Mouse (Mus musculus) spleen, postnatal 0 days (tissue): Measurements from ENCODE around the gene Chil1. TPM values are rescaled to one million over a fixed set of nuclear protein-coding genes. Genes with fewer than 3 reads are reported as not detected.

ENCODE experiments used
- polyA plus RNA-seq: library from polyadenylated mRNA; unstranded; fragments of >200 nt; fragmentation: Nextera tagmentation; extraction: Ambion mirVana; gene quantifications from 2 replicates; pipeline ENCODE4 v1.2.1, GENCODE M21; 2015

Gene Chil1
- 39.8 and 60.1 TPM in 2 replicates for polyA plus RNA-seq

GRCm38 (mm10) chr1:134182025-134182424, at the start of gene Chil1:
Gene Chil1 (plus strand): TSS chr1:134182176.

GRCm38 (mm10) chr1:134193126-134193525, 11.2 kb downstream of the Chil1 start, which contains the start of gene Mybph:
Gene Mybph (plus strand): TSS chr1:134193448.

GRCm38 (mm10) chr1:134235391-134235921, 53.5 kb downstream of the Chil1 start, which contains the start of gene Adora1:
Gene Adora1 (minus strand): TSS chr1:134235431.

Other genes starting within 250 kb of the Chil1 start
- gene Fmod, start 144.9 kb upstream of the Chil1 start, polyA plus RNA-seq = 5.7 and 8.8 TPM in 2 replicates
- gene Btg2, start 103.1 kb upstream of the Chil1 start, polyA plus RNA-seq = 102 and 120 TPM in 2 replicates
- gene Chit1, start 70.9 kb upstream of the Chil1 start, polyA plus RNA-seq = 0.25 and 0.38 TPM in 2 replicates
- gene Mybph, start 11.3 kb downstream of the Chil1 start, polyA plus RNA-seq = 0.06 TPM in 1 of 2 replicates, not detected in the other
- gene Adora1, start 53.3 kb downstream of the Chil1 start, polyA plus RNA-seq = 0.13 and 0.16 TPM in 2 replicates
- 0.07 and 0.19 TPM in 2 replicates for gene Myog, start 107.8 kb downstream of the Chil1 start, polyA plus RNA-seq
- 2.3 and 2.7 TPM in 2 replicates for gene Ppfia4, start 150.8 kb downstream of the Chil1 start, polyA plus RNA-seq
- gene Tmem183a, start 179.8 kb downstream of the Chil1 start, polyA plus RNA-seq = 40.6 and 41.8 TPM in 2 replicates
- 0.08 and 0.13 TPM in 2 replicates for gene 4933406M09Rik, start 203.8 kb downstream of the Chil1 start, polyA plus RNA-seq
- gene Cyb5r1, start 223.4 kb downstream of the Chil1 start, polyA plus RNA-seq = 21.5 and 24.5 TPM in 2 replicates
- 144 and 159 TPM in 2 replicates for gene Adipor1, start 233.2 kb downstream of the Chil1 start, polyA plus RNA-seq